Mouse (Mus musculus) midbrain, embryonic 11.5 days (tissue): Measurements from ENCODE around the gene Tcf15. TPM values are rescaled to one million over a fixed set of nuclear protein-coding genes. Genes with fewer than 3 reads are reported as not detected.

Source experiments
- polyA plus RNA-seq: library from polyadenylated mRNA; unstranded; fragments of >200 nt; fragmentation: Nextera tagmentation; extraction: Ambion mirVana; gene quantifications from 2 replicates; pipeline ENCODE4 v1.2.1, GENCODE M21; 2014

Tcf15 gene
- polyA plus RNA-seq, 1 experiment from 2014 or later: 3.2 TPM

Other genes with a start within 250 kb of the Tcf15 start
- 0.12 and 0.37 TPM in 2 replicates for gene Angpt4, start 232.4 kb upstream of the Tcf15 start, polyA plus RNA-seq
- gene Fam110a, start 163.3 kb upstream of the Tcf15 start, polyA plus RNA-seq: 85.9 and 96.4 TPM in 2 replicates
- gene Slc52a3, start 147.1 kb upstream of the Tcf15 start, polyA plus RNA-seq: 0.64 and 0.88 TPM in 2 replicates
- 10.0 and 11.0 TPM in 2 replicates for gene Scrt2, start 62.0 kb upstream of the Tcf15 start, polyA plus RNA-seq
- 14.2 and 14.6 TPM in 2 replicates for gene Srxn1, start 38.0 kb upstream of the Tcf15 start, polyA plus RNA-seq
- gene Csnk2a1, start 83.3 kb downstream of the Tcf15 start, polyA plus RNA-seq: 60.1 and 63.8 TPM in 2 replicates
- gene Tbc1d20, start 150.3 kb downstream of the Tcf15 start, polyA plus RNA-seq: 24.2 and 25.0 TPM in 2 replicates
- gene Rbck1, start 189.1 kb downstream of the Tcf15 start, polyA plus RNA-seq: 62.0 and 70.1 TPM in 2 replicates
- 1.1 and 1.2 TPM in 2 replicates for gene Trib3, start 200.5 kb downstream of the Tcf15 start, polyA plus RNA-seq
- 5.3 and 6.2 TPM in 2 replicates for gene Nrsn2, start 233.1 kb downstream of the Tcf15 start, polyA plus RNA-seq